Mouse (Mus musculus) Muller cell, postnatal 12 days (primary cell): Measurements from ENCODE around the gene Alox12e.

Source experiments
- DNase-seq: peaks from one replicate; pipeline ENCODE4 v3.0.0-alpha.2; 2015; ENCODE audit errors: inconsistent ontology term

The Alox12e gene

GRCm38 (mm10) chr11:70285686-70286085 lies 36.7 kb downstream of the Alox12e start:
- DNase-seq, result no peak

- DNase-seq, result no peak
These were observed 37.7 kb downstream of the Alox12e start for GRCm38 (mm10) chr11:70284757-70285156.

GRCm38 (mm10) chr11:70283666-70284065 lies 38.8 kb downstream of the Alox12e start:
- no peak for DNase-seq

GRCm38 (mm10) chr11:70280441-70280840 lies 42.0 kb downstream of the Alox12e start:
- no peak for DNase-seq

GRCm38 (mm10) chr11:70278961-70279360 lies 43.5 kb downstream of the Alox12e start:
- no peak for DNase-seq

- no peak for DNase-seq
These were observed 50.8 kb downstream of the Alox12e start for GRCm38 (mm10) chr11:70271641-70272040.

- DNase-seq, result no peak
These were observed 56.0 kb downstream of the Alox12e start for GRCm38 (mm10) chr11:70266405-70266804.

GRCm38 (mm10) chr11:70265819-70266218 lies 56.6 kb downstream of the Alox12e start:
- no peak for DNase-seq
